Mouse (Mus musculus) embryo, embryonic 10.5 days (tissue): ENCODE measurements around the gene Mepce.
A peak's percentile ranks its signal among the peaks of the same experiment; 100 is the strongest.

Experiments
- DNase-seq: peaks from one replicate; pipeline ENCODE4 v3.0.0-alpha.2; 2015; ENCODE audit warnings: low spot score

Mepce gene

DNA sequence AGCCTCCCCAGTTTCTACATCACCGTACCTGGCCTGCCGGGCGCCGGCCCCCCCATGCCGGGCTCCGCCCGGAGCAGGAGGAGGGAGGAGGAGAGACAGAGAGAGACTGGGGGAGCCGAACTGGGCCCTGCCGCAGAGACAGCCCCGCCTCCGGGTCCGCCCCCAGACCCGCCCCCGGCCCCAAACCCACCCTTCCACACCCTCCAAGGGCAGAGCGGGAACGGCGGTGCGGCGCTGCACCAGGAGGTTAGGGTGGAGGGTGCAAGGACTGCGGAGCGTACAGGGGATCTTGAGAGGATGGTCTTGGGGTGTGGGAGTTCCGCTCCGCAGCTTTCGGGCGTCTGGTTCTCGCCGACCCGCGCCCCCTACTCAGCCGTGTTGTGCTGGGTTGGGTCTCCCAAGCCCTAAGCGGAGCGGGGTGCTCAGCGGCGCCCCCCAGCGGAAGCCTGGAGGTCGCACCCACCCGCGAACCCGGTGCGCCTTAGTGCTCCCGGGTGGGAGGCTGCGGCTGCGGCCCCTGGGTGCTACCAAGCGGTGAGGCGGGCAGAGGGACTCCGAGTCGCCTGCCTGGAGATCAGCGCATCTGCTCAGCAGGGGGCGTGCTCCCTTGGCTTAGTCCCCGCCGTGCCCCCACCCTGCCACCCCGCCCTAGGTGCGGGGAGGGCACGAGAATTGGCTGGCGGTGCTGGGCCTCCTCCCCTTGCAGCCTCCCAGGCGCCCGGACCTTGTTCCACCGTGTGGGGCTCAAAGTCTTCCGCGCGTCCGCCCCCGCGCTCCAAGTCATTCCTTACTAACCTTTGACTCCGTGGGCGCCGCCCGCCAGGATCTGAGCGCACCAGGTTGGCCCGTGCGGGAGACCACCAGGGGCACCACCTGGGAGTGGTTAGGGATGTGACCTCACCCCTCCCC lies 46.2 kb downstream of the Mepce start, which contains the start of gene Nyap1:
TSS of gene Nyap1 (minus strand) at position 585 of the 909 bp plus-strand sequence.
- DNase-seq: peak; percentile 83

DNA sequence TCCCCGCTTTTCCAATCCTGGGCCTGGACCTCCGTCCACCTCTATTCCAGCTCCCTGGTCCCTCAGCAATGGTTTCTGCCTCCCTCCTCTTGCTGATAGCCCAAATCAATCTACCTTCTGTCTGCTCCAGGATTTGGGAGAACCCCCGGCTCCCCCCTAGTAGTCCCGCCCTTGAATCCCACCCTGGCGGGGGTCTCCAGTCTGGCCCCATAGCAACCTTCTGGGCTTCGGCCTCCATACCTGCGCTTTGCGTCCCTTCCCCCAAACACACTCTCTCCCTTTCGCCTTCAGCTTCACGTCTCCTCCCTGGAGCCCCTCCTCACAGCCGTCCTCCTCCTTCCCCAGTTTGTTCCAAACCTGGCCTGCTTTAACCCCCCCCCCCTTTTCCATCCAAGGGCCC lies 46.9 kb downstream of the Mepce start:
- DNase-seq: no peak

DNA sequence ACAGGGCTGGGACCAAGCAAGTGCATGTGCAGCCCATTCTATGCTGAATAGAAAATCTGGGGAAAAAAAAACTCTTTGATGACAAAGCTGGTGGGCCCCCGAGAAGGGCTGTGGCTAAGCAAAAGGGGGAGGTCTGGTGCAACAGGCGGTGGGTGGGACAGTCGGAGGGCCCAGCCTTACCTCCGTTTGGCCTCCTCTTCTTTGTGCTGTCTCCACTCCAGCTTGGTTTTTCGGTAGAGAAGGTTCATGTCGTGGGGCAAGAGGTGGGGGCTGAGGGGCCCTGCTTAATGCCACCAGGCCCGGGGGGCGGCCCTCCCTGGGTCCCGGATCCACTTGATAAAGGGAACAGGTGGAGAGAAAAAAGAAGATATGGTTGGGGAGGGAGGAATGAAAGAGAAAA lies 48.0 kb downstream of the Mepce start:
- no peak for DNase-seq

DNA sequence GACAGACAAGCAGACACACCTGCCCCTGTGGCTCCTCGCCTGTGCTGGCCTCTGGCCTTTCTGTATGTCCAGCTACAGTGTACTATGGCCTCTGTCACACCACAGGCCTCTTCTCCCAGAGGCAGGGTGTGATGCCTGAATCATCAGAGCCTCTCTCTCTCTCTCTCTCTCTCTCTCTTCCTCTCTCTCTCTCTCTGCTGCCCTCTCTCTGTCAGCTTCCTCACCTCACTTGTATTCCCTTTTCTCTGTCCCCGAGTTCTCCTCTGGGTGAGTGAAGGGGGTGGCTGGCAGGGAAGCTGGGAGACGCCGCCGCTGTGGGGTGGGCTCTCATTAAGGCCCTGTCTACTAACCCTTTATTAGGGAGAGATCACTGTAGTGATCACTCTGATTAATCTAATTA lies 48.9 kb downstream of the Mepce start:
- peak; percentile 25 for DNase-seq

DNA sequence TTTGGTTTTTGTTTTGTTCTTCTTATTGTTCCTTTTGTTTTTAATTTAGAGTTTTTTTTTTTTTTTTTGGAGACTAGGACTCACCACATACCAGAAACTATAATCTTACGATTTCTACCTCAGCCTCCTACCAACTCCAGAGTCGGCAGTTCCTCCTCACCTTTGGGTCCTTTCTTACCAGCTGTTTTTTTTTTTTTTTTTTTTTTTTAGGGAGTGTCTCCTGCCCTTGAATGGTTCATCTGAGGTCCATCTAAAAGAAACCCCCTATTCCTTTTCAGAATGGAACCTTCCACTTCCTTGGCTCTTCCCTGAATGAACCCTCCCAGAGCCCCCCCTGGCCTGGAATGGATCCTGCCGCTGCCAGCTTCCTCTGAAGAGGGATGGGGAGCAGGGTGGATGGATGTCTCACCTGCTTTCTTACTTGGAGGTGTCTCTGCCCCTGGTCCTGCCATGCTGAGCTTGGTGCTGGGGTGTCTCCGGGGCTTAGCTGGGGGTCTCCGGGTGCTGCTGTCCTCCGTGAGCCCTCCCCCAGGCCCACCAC lies 50.0 kb downstream of the Mepce start:
- no peak for DNase-seq

DNA sequence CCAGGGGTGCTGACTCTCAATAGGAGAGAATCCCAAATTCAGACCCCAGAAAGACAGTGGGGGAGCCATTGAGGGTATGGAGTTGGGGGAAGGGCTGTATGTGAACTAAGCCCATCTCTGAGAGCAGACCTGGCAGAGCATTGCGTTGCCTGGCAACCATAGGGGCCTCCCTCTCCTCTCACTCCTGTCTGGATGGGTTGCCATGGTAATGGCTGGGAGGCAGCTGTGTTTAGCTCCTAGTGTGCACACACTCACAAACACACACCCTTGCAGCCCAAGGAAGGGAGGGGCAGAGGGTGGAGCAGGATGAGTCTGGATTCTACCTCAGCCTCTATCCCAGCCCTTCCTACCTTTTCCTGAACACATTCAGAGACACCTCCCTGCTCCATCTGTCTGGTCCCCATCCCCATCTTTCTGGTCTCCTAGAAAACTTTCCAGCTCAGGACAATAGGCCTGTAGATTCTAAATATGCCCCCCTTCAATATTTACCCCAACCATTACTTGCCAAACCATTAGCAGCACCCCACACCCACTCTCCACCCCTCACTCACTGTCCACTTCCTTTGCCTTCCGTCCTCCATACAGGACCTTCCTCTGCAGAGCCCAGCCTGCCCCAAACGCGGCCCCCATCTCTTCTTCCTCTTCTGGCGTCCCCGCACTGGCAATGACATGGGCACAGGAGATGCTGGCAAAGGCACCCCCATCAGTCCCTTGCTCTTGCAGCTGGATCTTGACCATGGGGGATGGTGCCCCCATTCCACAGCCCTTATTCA lies 53.0 kb downstream of the Mepce start:
- peak; percentile 95 for DNase-seq

DNA sequence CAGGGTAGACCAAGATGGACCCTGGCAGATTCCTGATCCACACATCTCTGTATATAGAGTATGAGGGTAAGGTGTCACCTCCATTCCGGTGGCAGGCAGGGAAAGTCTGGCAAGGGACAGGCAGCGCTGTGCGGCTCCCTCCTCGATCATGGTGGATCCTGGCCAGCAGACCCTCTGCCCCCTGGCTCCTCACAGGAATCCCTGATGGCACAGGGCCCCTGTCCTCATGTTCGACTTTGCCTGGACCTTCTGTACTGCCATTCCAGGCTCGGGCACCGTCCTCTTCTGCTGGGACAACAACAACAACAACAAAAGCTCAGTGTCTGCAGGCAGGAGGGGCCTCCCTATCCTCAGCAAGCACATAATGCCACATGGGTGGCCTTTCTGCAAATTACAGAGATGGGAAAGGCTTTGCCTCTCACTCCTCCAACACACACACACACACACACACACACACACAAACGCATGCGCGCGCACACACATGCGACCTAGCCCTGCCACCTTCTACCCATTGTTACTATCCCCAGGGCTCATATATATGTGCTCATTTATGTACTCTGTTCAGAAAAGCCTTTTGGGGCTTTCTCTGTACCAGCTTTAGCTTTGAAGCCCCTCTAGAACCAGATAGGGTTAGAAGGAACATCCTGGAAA lies 53.7 kb downstream of the Mepce start:
- DNase-seq: no peak
